In the genomic region with DNA sequence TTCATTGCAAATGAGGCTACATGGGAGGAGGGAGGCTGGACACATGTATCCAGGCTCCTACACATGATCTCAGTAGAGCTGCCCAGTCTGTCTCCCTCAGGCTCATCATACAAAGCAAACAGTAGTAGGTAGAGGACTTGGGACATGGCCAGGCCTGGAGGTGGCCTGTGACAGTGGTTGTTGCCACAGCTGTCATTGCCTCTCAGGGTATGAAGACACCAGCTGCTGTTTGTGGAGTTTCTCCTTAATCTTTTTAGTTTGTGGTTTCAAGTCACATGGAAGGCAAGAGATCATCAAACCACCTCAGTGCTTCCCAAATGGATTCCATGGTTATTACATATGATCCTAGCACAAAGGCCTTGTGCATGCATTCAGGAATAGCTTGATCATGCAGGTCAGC, we compare ENCODE assay signal across 15 mouse cellular contexts.
DNase-seq lines count a peak whose midpoint lies in the region.
"Had no signal": no experiment of that assay in that cellular context is flagged by ENCODE, and none has a peak within 500 bp of the region (broad histone marks: within the 10 kb centered on the region; RNA-seq: fewer than 3 reads in every experiment).

No protein-coding gene starts in this region.

- DNase-seq in heart, adult 11 months, result peak; percentile 73
- DNase-seq in heart, postnatal 25 days (ENCODE audit: low spot score), result no peak
- DNase-seq in brain, adult 2 months (ENCODE audit: low read depth, low spot score), result peak; percentile 43
- no peak for DNase-seq in neural tube, embryonic 10.5 days (ENCODE audit: extremely low spot score, low spot score)
- DNase-seq in urinary bladder, postnatal 4 days (ENCODE audit: low spot score in 2 of 2), result no peak
- DNase-seq: adrenal gland, adult 8-10 months; adrenal gland, postnatal 14 days; adrenal gland, postnatal 36 days; cerebellum, adult 11 months; cerebellum, adult 18-20 months; cerebellum, adult 8-10 months; cerebellum, adult 9-11 months; cerebellum, postnatal 14 days; cerebellum, postnatal 36 days; embryo, embryonic 11 days had no signal

- intact Hi-C loops in heart, postnatal 25 days (cut with DNase I), result no loop called here

Comparison
In these comparisons a context has a peak if more than half of its experiments do, and no peak if none do; other contexts are left out.
1. DNase-seq: peak in heart, adult 11 months (single experiment) and brain, adult 2 months (single experiment); none in heart, postnatal 25 days (single experiment), neural tube, embryonic 10.5 days (single experiment) and urinary bladder, postnatal 4 days (0 of 2).